Mouse (Mus musculus) spleen, adult 2 months (tissue): ENCODE measurements around the gene Scaf8.

ENCODE experiments used
- CTCF ChIP-seq: fragments of 200-500 bp; IDR thresholded peaks from 2 replicates; pipeline ENCODE4 v1.5.1; 2011; ENCODE audit warnings: mild to moderate bottlenecking, inconsistent platforms; ENCODE audit not compliant: insufficient read depth, insufficient read length, insufficient replicate concordance; ENCODE audit errors: extremely low read depth
- POLR2A ChIP-seq: fragments of 200-500 bp; IDR thresholded peaks from 2 replicates; pipeline ENCODE4 v1.6.1; 2011; ENCODE audit warnings: low read depth, low read length, inconsistent platforms

DNA sequence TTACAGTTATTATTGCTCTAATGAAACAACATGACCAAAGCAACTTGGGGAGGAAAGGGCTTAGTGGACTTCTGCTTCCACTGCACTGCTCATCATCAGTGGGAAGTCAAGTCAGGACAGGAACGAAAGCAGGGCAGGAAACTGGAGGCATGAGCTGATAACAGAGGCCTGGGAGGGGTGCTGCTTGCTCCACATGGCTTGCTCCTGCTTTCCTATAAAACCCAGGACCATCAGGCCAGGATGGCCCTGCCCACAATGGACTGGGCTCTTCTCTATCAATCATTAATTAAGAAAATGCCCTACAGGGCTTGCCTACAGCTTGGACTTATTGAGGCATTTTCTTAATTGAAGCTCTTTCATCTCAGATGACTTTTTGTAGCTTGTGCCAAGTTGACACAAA lies 34.8 kb downstream of the Scaf8 start:
- TF ChIP-seq CTCF: no peak
- TF ChIP-seq POLR2A: no peak
